Mouse (Mus musculus) adrenal gland, postnatal 4 days (tissue): ENCODE measurements around the gene Asic3. TPM values are rescaled to one million over a fixed set of nuclear protein-coding genes. Genes with fewer than 3 reads are reported as not detected.

Experiments
- DNase-seq, 2 experiments: peaks; one replicate each; pipeline ENCODE4 v3.0.0; 2021 to 2022; ENCODE audit warnings: low spot score in 2 of 2, mixed read lengths in 2 of 2
- long read RNA-seq, 2 experiments: library from polyadenylated mRNA; stranded (forward); transcript quantifications; one replicate each; pipeline ENCODE4 v2.0.0; 2021
- total RNA-seq, 2 experiments: library from RNA; stranded (reverse); gene quantifications; 2 replicates each; pipeline ENCODE4 v1.2.3; 2021

The Asic3 gene
- total RNA-seq = under 1 TPM; 0.20 to 0.22 TPM
- long read RNA-seq, experiment 1 = 0 reads
- long read RNA-seq, experiment 2 = 0 reads

- no peak for DNase-seq
These were observed at the start of gene Asic3 for GRCm38 (mm10) chr5:24413042-24413693. Asic3 (plus strand) TSS chr5:24413392.

- no peak for DNase-seq
These were observed 49.7 kb upstream of the Asic3 start for GRCm38 (mm10) chr5:24363467-24363866.

GRCm38 (mm10) chr5:24364061-24364460 lies 49.1 kb upstream of the Asic3 start:
- no peak for DNase-seq

- no peak for DNase-seq
These were observed 48.7 kb upstream of the Asic3 start, which contains the start of gene Nos3 for GRCm38 (mm10) chr5:24364508-24364907. Nos3 (plus strand) TSS chr5:24364810.

GRCm38 (mm10) chr5:24364963-24365362 lies 48.2 kb upstream of the Asic3 start:
- DNase-seq = no peak

GRCm38 (mm10) chr5:24365528-24365927 lies 47.7 kb upstream of the Asic3 start:
- no peak for DNase-seq

GRCm38 (mm10) chr5:24366426-24366825 lies 46.8 kb upstream of the Asic3 start:
- no peak for DNase-seq

- DNase-seq = no peak
These were observed 43.4 kb upstream of the Asic3 start for GRCm38 (mm10) chr5:24369767-24370166.

GRCm38 (mm10) chr5:24373807-24374206 lies 39.4 kb upstream of the Asic3 start:
- DNase-seq = no peak

GRCm38 (mm10) chr5:24374216-24374615 lies 39.0 kb upstream of the Asic3 start:
- no peak for DNase-seq

GRCm38 (mm10) chr5:24374666-24375328 lies 38.4 kb upstream of the Asic3 start:
- DNase-seq = no peak

GRCm38 (mm10) chr5:24378700-24379099 lies 34.5 kb upstream of the Asic3 start:
- DNase-seq = no peak

- DNase-seq = no peak
These were observed 33.7 kb upstream of the Asic3 start for GRCm38 (mm10) chr5:24379501-24379900.

- no peak for DNase-seq
These were observed 32.7 kb upstream of the Asic3 start for GRCm38 (mm10) chr5:24380499-24380898.

- DNase-seq = no peak
These were observed 31.7 kb upstream of the Asic3 start for GRCm38 (mm10) chr5:24381486-24381885.

- no peak for DNase-seq
These were observed 31.2 kb upstream of the Asic3 start for GRCm38 (mm10) chr5:24381988-24382387.

- peak; percentile 79 to 82 for DNase-seq
These were observed 29.9 kb upstream of the Asic3 start for GRCm38 (mm10) chr5:24383026-24383859.

- DNase-seq = no peak
These were observed 28.8 kb upstream of the Asic3 start for GRCm38 (mm10) chr5:24384407-24384806.

- no peak for DNase-seq
These were observed 27.8 kb upstream of the Asic3 start for GRCm38 (mm10) chr5:24385374-24385773.

- DNase-seq = no peak
These were observed 27.2 kb upstream of the Asic3 start for GRCm38 (mm10) chr5:24385887-24386550.
